Mouse (Mus musculus): ENCODE results near the gene Adprm.
"Not testable (repeated sequence)": the region's sequence is repeated elsewhere in the genome, so short reads cannot be mapped to it uniquely, and the experiment has no call there.

Adprm gene

DNA sequence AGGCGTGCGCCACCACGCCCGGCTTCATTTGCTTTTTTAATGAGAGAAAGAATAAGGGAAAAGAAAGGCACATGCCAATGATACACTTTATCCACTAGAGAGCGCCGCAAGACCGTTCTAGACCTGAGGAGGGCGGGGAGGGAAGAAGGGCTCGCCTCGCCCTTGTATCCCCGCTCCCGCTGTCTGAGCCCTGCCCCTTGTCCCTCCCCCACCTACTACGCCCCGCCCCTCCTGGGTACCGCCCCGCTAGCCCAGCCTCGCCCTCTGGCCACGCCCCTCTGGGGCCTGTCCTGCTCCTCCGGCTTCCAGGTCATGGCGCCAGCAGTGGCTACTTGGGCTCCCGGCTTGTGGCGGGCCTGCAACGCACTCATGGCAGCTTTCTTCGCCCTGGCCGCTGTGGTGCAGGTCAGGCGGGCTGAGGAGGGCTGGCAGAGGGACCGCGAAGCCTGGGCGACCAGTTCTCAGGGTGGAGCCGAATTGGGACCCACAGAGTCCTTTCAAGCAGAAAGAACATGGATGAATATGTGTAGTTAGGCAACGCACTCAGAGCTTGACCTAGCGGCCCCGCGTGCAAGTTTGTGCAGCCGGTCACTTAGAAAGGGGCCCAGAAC, 27.4 kb downstream of the Adprm start, which contains the start of gene Tmem220:
TSS of gene Tmem220 (plus strand) at position 288 of the 611 bp plus-strand sequence.
- peak; percentile 95 for DNase-seq (ENCODE audit: extremely low read depth, insufficient read length, low spot score)

DNA sequence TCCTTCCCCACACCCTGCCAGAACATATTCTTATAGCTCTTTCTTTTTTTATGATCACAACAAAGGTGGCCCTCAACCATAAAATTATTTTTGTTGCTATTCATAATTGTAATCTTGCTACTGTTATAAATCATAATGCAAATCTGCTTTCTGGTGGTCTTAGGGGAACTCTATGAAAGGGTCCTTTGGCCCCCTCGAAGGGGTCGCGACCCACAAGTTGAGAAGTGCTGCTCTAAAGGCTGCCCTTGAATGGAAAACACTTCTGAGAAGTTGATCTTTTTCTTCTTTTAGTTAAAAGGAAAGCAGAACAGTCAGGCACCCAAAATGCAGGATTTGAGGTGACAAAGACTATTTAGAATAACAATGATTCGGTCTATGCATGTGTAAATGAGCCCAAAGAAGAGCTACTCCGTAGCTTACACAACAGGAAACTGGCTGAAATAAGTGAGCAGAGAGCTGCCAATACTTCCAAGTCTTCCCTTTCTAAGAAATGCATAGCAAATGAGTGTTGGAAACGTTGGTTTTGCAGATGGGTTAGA, 28.5 kb downstream of the Adprm start:
- DNase-seq (ENCODE audit: extremely low read depth, insufficient read length, low spot score) = no peak

DNA sequence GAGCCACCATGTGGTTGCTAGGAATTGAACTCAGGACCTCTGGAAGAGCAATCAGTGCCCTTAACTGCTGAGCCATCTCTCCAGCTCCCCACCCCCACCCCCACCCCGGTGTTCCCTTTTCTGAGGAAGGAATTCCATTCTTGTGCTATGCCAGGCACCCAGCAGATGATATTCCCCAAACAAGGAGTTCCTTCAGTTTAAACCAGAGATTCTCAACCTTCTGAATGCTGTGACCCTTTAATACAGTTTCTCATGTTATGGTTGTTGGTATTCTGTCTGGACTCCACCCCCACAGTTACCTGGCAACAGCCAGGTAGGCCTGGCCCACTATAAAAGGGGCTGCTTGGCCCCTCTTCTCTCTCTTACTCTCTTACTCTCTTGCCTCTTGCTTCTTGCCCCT, 29.2 kb downstream of the Adprm start:
- DNase-seq (ENCODE audit: extremely low read depth, insufficient read length, low spot score) = not testable (repeated sequence)

- no peak for DNase-seq (ENCODE audit: extremely low read depth, insufficient read length, low spot score)
Observed at GRCm38 (mm10) chr11:67022354-67023115, 29.9 kb downstream of the Adprm start.

GRCm38 (mm10) chr11:67020948-67021347, 31.4 kb downstream of the Adprm start:
- peak; percentile 31 for DNase-seq (ENCODE audit: extremely low read depth, insufficient read length, low spot score)

DNA sequence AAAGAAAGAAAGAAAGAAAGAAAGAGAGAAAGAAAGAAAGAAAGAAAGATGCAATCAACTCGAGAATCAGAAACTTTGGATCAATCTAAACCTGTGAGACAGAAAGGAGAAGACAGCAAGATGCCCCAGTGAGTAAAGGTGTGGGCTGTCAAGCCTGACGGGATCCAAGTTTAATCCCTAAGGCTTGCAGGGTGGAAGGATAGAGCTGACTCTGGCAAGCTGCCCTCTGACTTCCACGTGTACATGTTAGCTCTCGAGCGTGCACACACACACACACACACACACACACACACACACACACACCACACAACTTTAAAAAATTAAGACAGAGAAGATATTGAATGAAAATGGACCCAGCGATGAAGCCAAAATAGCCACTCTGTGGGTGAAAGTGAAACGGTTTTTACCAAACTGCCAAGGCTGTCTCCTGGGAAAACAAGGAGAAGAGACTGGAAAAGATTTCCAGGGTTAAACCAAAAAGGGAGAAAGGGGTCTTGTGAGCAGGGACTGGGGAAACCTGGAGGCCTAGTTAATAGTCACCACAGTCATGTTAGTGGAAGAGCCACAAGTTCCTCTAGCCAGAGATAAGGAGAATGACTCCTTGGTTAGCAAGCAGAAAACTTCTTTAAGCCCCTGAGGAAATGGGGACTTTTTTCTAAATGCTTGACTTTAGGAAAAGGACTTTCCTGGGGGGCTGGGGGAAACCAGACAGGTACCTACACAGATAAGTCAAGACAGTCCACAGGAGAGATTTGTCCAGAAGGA, 32.5 kb downstream of the Adprm start:
- no peak for DNase-seq (ENCODE audit: extremely low read depth, insufficient read length, low spot score)

DNA sequence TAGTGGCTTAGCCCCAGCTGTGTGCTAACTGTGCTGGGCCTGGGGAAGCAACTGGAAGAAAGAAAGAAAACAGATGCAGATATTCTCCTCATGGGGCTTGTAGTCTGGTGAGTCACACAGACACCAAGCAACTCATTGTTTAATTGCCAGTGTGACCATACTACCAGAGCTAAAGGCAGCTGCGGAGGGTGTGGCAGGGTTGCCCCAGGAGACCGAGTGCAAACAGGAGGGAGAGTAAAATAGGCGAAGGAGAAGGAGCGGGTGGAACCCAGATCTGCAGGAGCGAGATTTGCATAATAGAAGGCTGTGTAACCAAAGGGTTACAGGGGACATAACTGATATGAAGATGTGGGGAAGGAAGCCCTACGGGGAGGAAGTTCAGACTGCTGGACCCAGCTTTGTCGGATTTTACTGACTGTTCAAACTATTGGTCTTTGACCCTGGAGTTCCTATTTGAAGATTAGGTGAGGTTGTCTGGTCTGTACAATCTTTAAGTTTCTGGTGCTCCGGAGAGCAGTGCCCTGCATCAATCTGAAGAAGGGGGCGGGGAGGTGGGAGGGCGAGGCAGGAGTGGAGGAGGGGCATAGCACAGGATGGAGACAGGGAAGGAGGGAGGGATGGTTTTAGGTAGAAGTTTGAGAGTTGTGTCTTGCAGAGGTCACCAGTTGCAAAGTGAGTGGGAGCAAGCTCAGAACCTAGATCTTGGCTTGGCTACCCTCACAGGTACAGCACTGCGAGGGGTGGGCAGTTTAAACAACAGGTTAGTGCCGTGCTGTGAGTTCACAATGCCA, 34.4 kb downstream of the Adprm start:
- DNase-seq (ENCODE audit: extremely low read depth, insufficient read length, low spot score) = peak; percentile 54

GRCm38 (mm10) chr11:67011635-67012034, 40.8 kb downstream of the Adprm start:
- DNase-seq (ENCODE audit: extremely low read depth, insufficient read length, low spot score) = no peak

GRCm38 (mm10) chr11:67010430-67010829, 42.0 kb downstream of the Adprm start:
- DNase-seq (ENCODE audit: extremely low read depth, insufficient read length, low spot score) = no peak

- DNase-seq (ENCODE audit: extremely low read depth, insufficient read length, low spot score) = no peak
Observed at GRCm38 (mm10) chr11:67008528-67008927, 43.9 kb downstream of the Adprm start.

DNA sequence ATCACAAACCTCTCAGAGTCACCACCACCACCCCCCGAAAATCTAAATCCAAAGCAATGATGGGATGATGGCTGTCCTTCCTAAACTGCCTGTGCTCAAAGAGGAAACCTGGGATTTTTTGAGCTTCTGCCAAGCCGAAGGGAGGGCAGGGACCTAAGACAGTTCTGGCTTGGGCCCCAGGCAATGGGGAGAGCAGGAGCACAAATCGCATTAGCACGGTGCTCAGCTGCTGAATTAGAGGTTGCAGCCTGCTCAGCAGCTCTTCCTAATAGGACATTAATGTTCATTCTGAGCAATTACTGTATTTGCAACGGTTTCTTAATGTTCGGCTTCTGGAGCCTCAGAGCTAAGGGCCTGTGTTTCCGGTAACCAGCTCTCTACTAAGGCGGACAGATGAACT, 44.4 kb downstream of the Adprm start:
- no peak for DNase-seq (ENCODE audit: extremely low read depth, insufficient read length, low spot score)

GRCm38 (mm10) chr11:67002911-67003310, 49.5 kb downstream of the Adprm start:
- no peak for DNase-seq (ENCODE audit: extremely low read depth, insufficient read length, low spot score)

GRCm38 (mm10) chr11:67001717-67002116, 50.7 kb downstream of the Adprm start:
- DNase-seq (ENCODE audit: extremely low read depth, insufficient read length, low spot score) = no peak

DNA sequence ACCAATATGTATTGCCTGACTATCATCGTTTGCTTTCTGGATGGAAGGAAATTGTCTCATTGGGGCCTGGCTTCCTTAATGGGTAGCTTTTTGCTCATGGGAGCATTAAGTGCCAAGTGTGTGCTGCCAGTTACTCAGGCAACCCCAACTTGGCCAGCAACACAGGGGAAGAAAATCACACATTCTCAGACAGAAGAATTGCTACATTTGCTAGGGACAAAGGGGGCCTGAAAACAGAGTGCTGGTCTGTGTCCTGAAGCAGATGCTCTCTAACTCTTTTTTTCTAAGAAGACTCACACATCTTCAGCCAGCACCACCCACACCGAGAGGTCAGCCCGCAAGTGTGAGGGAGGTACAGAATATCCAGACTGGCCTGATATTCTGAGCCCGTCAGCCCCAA, 51.7 kb downstream of the Adprm start:
- DNase-seq (ENCODE audit: extremely low read depth, insufficient read length, low spot score) = no peak

- peak; percentile 39 for DNase-seq (ENCODE audit: extremely low read depth, insufficient read length, low spot score)
Observed at GRCm38 (mm10) chr11:66998467-66999403, 53.7 kb downstream of the Adprm start.

- no peak for DNase-seq (ENCODE audit: extremely low read depth, insufficient read length, low spot score)
Observed at GRCm38 (mm10) chr11:66996446-66996845, 55.9 kb downstream of the Adprm start.

- no peak for DNase-seq (ENCODE audit: extremely low read depth, insufficient read length, low spot score)
Observed at GRCm38 (mm10) chr11:66993674-66994073, 58.7 kb downstream of the Adprm start.

DNA sequence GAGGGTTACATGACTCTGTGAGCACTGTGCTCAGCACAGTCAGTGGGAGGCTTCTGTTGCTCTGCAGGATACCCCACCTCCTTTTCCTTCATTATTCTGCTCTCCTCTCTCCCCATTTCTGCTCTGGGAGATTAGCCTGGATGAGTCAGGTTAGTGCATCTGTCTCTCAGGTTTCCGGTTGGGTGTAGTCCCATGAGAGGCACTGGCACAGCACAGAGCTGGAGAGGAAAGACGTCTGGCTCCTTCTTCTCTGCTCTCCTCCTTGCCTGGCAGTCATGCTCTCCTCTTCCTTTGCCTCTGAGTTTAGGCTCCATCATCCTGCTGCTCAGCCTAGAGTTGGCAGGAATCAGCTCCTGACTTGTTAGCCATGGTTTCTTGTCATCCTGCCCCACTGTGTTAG, 60.2 kb downstream of the Adprm start:
- no peak for DNase-seq (ENCODE audit: extremely low read depth, insufficient read length, low spot score)

Measured in 3134 (cell line).